Mouse (Mus musculus): ENCODE results near the gene Cox7c.
"Not testable (repeated sequence)": the region's sequence is repeated elsewhere in the genome, so short reads cannot be mapped to it uniquely, and the experiment has no call there.

The Cox7c gene

DNA sequence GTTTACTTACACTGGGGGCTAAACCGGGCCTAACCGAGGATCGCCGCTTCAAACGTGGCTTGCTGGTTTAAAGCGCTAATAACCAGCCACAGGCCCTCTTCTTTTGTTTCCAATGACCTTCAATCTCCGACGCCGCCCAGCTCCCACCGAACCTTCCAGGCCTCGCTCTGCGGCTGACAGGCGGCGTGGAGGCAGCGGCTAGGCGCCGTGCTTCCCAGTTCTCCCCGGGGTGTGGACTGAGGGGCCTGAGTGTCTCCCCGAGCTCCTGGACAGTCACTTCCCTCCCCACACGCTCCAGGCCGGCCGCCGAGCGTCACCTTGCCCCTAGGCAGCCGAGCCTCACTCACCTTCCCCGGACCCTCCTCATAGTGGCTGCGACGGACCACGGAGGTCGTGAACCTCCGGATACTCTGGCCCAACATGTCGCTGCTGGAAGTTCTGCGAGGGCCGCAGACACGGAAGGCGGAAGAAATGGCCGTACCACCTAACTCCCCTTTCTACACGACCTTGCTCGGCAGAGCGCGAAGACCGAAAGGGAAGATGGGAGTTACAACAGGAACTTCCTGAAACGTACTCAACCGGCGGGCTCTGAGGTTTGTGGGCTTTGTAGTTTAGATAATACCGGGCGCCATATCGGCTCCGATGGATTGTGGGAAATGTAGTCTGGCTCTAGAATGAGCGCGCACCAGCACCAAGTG is at the start of gene Cox7c:
TSS of gene Cox7c (minus strand) at position 651 of the 698 bp plus-strand sequence.
- DNase-seq (ENCODE audit: low spot score in 2 of 2): peak; percentile 90 to 91

DNA sequence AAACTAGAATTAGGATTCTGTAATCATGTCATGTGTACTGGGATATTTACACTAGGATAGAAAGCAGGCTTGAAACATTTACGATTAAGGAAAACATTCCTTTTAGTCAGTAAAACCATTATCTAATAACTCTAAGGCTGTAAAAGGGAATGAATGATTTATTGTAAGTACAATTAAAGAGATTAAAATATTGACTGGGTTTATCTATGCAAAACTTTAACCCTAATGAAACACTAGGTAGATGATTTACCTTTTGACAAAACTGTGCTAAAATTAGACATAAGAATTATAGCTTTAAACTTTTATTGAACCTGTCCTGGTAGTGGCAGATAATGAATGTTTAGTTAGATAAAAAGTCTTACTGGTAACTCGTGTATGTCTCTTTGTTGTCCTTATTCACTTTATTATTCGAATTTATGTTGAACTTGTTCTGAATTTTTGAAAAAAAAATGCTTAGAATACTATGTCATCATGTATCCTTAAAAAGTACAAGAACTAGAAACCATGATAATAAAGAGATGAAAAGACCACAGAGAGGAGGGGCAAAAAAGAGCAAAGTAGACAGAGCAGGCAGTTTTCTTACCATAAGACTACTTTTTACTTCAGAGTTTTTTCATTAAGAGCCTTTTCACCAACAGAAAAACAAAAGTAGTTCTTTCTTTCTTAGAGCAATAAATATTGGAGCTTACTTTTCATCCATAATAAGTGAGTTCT is 21.5 kb upstream of the Cox7c start:
- no peak for DNase-seq (ENCODE audit: low spot score in 2 of 2)

DNA sequence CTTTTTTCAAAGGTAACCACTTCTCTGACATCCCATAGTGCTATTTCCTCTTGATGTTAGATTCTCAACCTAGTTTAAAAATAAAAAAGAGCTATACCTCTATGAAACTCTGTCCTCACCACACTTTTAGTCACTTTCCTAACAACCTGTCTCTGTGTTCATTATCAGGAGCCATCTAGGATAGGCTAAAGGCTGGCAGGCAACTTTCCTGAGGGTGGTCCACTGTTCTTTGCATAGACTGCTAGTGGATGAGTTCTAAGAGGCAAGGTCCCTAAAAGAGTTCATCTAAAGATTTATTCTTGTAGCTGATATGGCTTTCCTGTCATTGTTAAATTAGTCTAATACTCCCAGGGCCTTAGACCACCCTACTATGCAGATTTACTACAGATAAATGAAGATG is 20.8 kb upstream of the Cox7c start:
- DNase-seq (ENCODE audit: low spot score in 2 of 2): no peak

DNA sequence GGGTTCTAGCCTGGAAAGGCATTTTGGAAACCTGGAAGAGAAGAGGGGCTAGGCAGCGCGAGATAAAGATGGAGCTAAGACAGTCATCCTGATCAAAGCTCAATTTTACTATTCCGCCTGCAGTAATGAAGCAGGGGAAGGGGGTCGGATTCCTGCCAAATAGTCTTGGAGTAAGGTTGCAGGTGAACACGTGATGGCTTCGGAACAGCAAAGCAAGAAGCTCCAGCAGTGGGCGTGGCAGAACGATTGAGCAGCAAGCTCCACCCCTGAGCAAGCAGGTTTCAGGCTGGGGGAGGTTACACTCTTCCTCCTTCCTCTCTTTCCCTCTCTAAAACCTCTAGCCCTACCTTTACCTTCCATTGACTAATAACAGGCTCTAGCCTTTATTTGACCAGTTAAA is 7.4 kb upstream of the Cox7c start:
- DNase-seq (ENCODE audit: low spot score in 2 of 2): not testable (repeated sequence)

DNA sequence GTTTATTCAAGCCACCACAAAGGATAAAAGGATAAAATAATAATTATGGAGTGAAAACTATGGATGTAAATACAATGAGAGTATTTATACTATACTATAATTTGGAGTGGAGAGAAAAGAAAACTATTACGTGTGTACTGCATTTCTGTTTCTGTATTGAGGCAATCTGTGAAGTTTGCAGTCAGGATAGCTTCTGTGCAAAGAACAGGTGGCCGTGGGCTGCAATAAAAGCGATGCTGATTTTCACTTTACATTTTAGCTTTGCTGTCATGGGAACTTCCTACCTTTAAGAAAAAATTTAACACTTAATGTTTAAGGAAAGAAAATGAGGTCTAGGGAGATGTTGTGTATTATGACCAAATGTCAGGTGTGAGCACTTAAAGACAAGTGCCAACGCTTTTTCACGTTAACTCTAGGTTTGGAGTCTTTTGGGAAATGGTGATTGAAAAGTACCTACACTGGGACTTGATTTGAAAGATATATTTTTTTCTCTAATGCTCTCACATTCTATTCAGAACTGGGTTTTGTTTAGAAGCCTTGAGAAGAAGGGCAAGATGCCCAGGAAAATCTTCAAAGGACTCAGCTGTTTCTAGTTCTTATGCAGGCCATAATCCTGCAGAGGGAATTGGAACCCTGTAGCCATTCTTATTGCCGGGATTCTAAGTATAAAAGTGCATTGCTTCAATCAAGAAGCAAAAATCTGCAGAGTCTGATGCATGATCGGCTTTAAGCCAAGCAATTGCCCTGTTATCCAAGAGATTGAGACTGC is 41.6 kb downstream of the Cox7c start:
- DNase-seq (ENCODE audit: low spot score in 2 of 2): no peak
